Mouse (Mus musculus): ENCODE data around the gene Car5a. TPM values are rescaled to one million over a fixed set of nuclear protein-coding genes. Genes with fewer than 3 reads are reported as not detected.

Gene Car5a
- total RNA-seq, 2 experiments from 2014 or later = not detected

Other genes with a start within 250 kb of the Car5a start
- gene Jph3, start 215.3 kb downstream of the Car5a start, total RNA-seq (2015; ENCODE audit: low replicate concordance) = not detected in 2 replicates
- gene Jph3, start 215.3 kb downstream of the Car5a start, total RNA-seq (2017; ENCODE audit: low replicate concordance) = not detected in 2 replicates
- gene Klhdc4, start 115.3 kb downstream of the Car5a start, total RNA-seq (2015; ENCODE audit: low replicate concordance) = 7.9 and 16.3 TPM in 2 replicates
- 15.7 and 17.9 TPM in 2 replicates for gene Klhdc4, start 115.3 kb downstream of the Car5a start, total RNA-seq (2017; ENCODE audit: low replicate concordance)
- 204 and 216 TPM in 2 replicates for gene Slc7a5, start 37.2 kb downstream of the Car5a start, total RNA-seq (2015; ENCODE audit: low replicate concordance)
- 167 and 189 TPM in 2 replicates for gene Slc7a5, start 37.2 kb downstream of the Car5a start, total RNA-seq (2017; ENCODE audit: low replicate concordance)
- 16.3 and 41.1 TPM in 2 replicates for gene Banp, start 4.8 kb upstream of the Car5a start, total RNA-seq (2015; ENCODE audit: low replicate concordance)
- gene Banp, start 4.8 kb upstream of the Car5a start, total RNA-seq (2017; ENCODE audit: low replicate concordance) = 42.2 and 94.6 TPM in 2 replicates

All from erythroid progenitor cell, adult 5-6 weeks (primary cell).